Mouse (Mus musculus) limb, embryonic 13.5 days (tissue): ENCODE data around the gene Adcy6. TPM values are rescaled to one million over a fixed set of nuclear protein-coding genes. Genes with fewer than 3 reads are reported as not detected.
A peak's percentile ranks its signal among the peaks of the same experiment; 100 is the strongest.

Source experiments
- ATAC-seq: fragments of 200-750 bp; cut with Nextera tagmentation; 2 replicates; pipeline ENCODE4 v1.8.0; 2017; ENCODE audit warnings: low read depth, moderate number of reproducible peaks, moderate TSS enrichment; ENCODE audit not compliant: low FRiP score
- H3K27ac ChIP-seq: fragments of 300-500 bp; sonication (generic); 2 replicates; pipeline ENCODE4 v1.5.1; 2015; ENCODE audit warnings: inconsistent platforms, mild to moderate bottlenecking, moderate library complexity
- H3K27me3 ChIP-seq: fragments of 300-500 bp; sonication (generic); 2 replicates; pipeline ENCODE4 v1.6.1; 2015; ENCODE audit warnings: mild to moderate bottlenecking, inconsistent platforms
- H3K36me3 ChIP-seq: fragments of 300-500 bp; sonication (generic); 2 replicates; pipeline ENCODE4 v1.6.1; 2015; ENCODE audit warnings: inconsistent platforms, mild to moderate bottlenecking, moderate library complexity
- H3K4me1 ChIP-seq: fragments of 300-500 bp; sonication (generic); 2 replicates; pipeline ENCODE4 v1.6.1; 2015; ENCODE audit warnings: inconsistent platforms
- H3K4me2 ChIP-seq: fragments of 300-500 bp; sonication (generic); replicated peaks from 2 replicates; pipeline ENCODE4 v1.6.1; 2015; ENCODE audit warnings: inconsistent platforms, mild to moderate bottlenecking, moderate library complexity
- H3K4me3 ChIP-seq: fragments of 300-500 bp; sonication (generic); 2 replicates; pipeline ENCODE4 v1.5.1; 2015; ENCODE audit warnings: moderate library complexity, mild to moderate bottlenecking, inconsistent platforms
- H3K9ac ChIP-seq: fragments of 300-500 bp; sonication (generic); 2 replicates; pipeline ENCODE4 v1.6.1; 2015; ENCODE audit warnings: mild to moderate bottlenecking, inconsistent platforms
- H3K9me3 ChIP-seq: fragments of 300-500 bp; sonication (generic); 2 replicates; pipeline ENCODE4 v1.6.1; 2016; ENCODE audit warnings: inconsistent platforms
- WGBS: fragments of 180-500 bp; shearing (Covaris S2); methylation state at CpG from one replicate; pipeline ENCODE4 v1.1.7; 2015; 5-methylcytosine and 5-hydroxymethylcytosine counted together
- polyA plus RNA-seq: library from polyadenylated mRNA; unstranded; fragments of >200 nt; fragmentation: Nextera tagmentation; extraction: Ambion mirVana; gene quantifications from 2 replicates; pipeline ENCODE4 v1.2.1, GENCODE M21; 2015

Gene Adcy6
- polyA plus RNA-seq, 1 experiment from 2014 or later = 17.1 TPM

DNA sequence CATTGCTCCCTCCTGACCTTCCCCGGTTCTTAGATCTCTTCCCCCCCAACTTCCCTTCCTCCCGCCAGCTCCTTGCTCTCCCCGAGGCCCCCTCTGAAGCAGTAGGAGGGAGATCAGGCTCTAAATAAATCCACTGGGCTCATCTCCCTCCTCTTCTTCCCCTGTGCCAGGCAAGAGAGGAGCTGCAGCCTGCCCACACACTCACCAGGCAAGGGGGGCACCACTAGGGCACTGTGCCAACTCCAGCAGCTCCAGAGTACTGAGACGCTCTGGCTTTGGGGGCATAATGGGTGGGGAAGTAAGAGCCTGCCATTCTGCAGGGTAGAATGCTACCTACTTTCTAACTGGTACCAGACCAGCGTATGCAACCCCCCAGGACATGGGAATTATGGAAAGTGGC lies 26.6 kb upstream of the Adcy6 start:
- no peak for ATAC-seq
- H3K27ac ChIP-seq = no peak overlapping the region
- no peak overlapping the region for H3K9ac ChIP-seq
- no peaks in the 10 kb centered on the region for H3K9me3 ChIP-seq
- 41% methylated on average over 5 of the region's 5 CpGs for WGBS
- H3K4me3 ChIP-seq = peak overlapping the region; percentile 81
- peaks cover 26% of the 10 kb centered on the region for H3K36me3 ChIP-seq
- peaks cover 35% of the 10 kb centered on the region for H3K27me3 ChIP-seq
- peaks cover 54% of the 10 kb centered on the region for H3K4me1 ChIP-seq
- peak overlapping the region; percentile 93 for H3K4me2 ChIP-seq

DNA sequence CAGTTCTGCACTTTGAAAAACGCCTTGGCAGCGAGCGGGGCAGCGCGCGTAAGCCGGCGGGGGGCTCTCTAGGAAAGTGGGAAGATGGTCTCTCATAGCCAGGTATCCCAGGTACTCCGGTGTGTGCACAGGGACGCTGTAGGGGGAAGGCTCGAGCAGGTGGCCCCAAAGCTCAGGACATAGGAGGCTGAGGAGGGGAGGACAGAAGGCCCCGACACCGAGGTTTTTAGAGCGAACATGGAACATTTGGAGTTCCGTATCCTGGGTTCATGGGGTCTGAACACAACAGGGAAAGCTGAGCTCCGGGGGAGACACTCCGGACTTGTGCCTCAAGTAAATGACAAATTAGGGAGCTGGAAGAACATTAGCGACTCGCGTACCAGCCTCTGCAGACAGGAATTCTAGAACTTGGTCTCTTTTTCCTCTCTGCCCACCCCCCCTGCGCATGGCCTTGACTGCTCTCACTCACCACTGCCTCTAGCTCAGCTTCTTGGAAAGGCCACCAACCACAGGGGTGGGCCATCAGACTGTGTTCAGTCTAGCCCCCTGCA lies 25.5 kb upstream of the Adcy6 start:
- peak overlapping the region; percentile 83 for H3K9ac ChIP-seq
- WGBS = under 1% methylated on average over 21 of the region's 21 CpGs
- H3K36me3 ChIP-seq = peaks cover 14% of the 10 kb centered on the region
- peak overlapping the region; percentile 81 for H3K4me3 ChIP-seq
- H3K4me2 ChIP-seq = peak overlapping the region; percentile 93
- peaks cover 46% of the 10 kb centered on the region for H3K27me3 ChIP-seq
- ATAC-seq = no peak
- peaks cover 66% of the 10 kb centered on the region for H3K4me1 ChIP-seq
- no peak overlapping the region for H3K27ac ChIP-seq
- H3K9me3 ChIP-seq = no peaks in the 10 kb centered on the region

DNA sequence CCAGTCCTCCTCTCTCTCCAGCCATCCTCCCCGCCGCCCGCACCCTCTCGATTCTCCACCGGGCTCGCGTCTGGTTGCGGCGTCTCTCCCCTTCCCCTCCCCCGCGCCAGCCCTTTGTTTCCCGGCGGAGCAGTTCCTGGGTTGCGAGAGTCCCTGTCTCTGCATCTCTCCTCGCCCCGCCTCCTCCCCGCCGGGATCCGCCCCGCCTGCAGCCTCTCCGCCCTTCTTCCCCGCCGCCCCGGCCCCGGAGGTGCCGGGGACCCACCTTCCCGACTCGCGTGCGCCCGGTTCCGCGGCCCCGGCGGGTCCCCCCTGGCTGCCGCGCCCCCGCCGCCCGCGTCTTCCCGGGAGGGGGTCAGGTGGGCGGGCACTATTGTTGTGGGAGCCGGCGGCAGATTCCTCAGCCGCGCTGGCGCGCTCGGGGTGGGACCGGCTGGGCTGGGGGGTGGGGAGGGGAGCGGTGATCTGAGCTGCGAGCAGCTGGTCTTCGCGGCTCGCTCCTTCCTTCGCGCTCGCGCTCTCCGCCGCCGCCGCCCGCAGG lies 24.7 kb upstream of the Adcy6 start:
- no peaks in the 10 kb centered on the region for H3K9me3 ChIP-seq
- peak overlapping the region; percentile 93 for H3K4me2 ChIP-seq
- peaks cover 52% of the 10 kb centered on the region for H3K27me3 ChIP-seq
- H3K9ac ChIP-seq = peak overlapping the region; percentile 83
- H3K4me1 ChIP-seq = peaks cover 66% of the 10 kb centered on the region
- WGBS = under 1% methylated on average over 56 of the region's 65 CpGs
- ATAC-seq = peak; percentile 62
- H3K4me3 ChIP-seq = peak overlapping the region; percentile 81
- peak overlapping the region; percentile 72; the same call in 1 of the 2 replicates for H3K27ac ChIP-seq
- H3K36me3 ChIP-seq = peaks cover 8% of the 10 kb centered on the region

DNA sequence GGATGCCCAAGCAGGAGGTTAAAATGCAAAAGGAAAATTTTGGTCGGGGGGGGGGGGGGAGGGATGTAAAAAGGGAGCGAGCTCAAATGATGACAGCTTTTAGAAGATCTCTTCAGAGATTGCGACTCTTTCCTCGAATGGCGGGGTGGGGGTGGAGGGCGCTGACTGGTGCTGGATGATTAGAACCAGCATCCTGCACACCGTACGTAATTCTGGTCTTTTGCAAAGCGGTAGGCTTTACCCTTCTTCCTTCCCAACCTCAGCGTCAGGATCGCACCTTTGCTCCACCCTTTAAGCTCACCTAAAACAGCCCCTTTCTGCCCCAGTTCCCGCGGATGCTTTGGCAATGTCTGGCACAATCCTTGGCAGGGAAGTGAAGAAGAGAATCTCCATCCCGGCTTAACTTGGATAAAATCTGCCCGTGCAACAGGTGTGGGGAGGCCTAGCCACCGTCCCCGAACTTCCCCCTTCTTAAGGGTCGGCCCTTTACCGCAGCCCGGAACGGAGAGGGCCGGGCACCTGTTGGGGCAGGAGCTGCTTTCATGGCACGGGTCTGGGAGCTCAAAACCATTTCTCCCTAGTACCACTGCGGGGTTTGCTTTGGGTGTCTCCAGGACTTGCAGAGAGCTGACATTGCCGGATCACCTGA lies 24.1 kb upstream of the Adcy6 start:
- H3K4me3 ChIP-seq = peak overlapping the region; percentile 81
- H3K9me3 ChIP-seq = no peaks in the 10 kb centered on the region
- WGBS = 2% methylated on average over 25 of the region's 25 CpGs
- H3K27ac ChIP-seq = peak overlapping the region; percentile 72; the same call in 1 of the 2 replicates
- H3K36me3 ChIP-seq = peaks cover 4% of the 10 kb centered on the region; the same call in 1 of the 2 replicates
- H3K27me3 ChIP-seq = peaks cover 53% of the 10 kb centered on the region
- peaks cover 71% of the 10 kb centered on the region for H3K4me1 ChIP-seq
- peak overlapping the region; percentile 83 for H3K9ac ChIP-seq
- peak overlapping the region; percentile 93 for H3K4me2 ChIP-seq
- no peak for ATAC-seq

DNA sequence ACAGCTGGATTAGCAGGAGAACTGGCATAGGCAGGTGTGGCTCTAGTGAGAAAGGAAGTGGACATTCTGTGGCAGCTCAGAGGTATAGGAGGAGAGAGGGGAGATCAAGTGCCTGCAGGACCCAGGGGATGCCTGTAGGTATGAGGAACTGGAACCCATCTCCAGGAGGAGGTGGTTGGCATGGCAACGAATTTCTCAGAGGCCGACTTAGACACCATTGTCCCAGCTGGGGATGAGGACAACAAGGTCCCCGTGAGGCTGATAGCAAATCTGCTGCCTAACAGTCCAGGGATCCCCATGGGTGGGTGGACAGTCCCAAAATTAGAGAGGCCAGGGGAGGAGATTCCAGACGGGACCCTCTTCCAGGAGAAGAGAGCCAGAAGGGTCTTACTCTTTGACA lies 23.0 kb upstream of the Adcy6 start:
- no peak overlapping the region for H3K27ac ChIP-seq

DNA sequence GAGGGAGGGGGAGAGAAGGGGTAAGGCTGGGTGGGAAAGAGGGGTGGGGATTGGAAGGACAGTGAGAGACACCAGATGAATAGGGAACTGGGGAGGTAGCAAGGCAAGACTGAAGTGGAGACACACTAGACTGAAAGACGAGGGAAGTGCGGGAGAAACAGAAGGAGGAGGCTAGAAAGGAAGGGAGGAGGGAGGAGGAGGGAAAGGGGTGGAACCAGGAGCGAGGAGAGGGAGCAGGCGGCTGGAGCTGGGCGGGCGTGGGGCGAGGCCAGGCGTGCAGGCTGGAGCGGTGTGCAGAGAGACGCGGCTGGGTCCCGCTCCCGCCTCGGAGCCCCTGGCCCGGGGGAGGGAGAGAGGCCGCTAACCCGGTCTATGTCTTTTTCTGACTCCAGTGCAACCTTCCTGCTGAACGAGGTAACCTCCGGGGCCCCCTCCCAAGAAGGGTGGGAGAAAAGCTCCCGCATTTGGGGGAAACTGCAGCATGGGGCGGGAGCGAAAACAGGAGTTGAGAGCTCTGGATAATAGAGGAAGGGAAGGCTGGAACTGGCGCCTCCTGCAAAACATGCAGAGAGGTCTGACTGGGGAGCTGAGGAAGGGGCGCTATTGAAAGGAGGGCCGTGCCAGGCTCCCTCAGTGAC lies 22.4 kb upstream of the Adcy6 start:
- 1% methylated on average over 18 of the region's 25 CpGs for WGBS
- Histone ChIP-seq H3K9me3 (no peaks in the 10 kb centered on the region), H3K4me1 (peaks cover 79% of the 10 kb centered on the region), H3K27me3 (peaks cover 59% of the 10 kb centered on the region), H3K36me3 (no peaks in the 10 kb centered on the region), H3K9ac (peak overlapping the region; percentile 59), H3K27ac (peak overlapping the region; percentile 70), H3K4me3 (peak overlapping the region; percentile 81), H3K4me2 (peak overlapping the region; percentile 93)
- peak; percentile 75 for ATAC-seq

More for the DNA sequence above, 23.0 kb upstream of the Adcy6 start:
- Histone ChIP-seq H3K9me3 (no peaks in the 10 kb centered on the region), H3K36me3 (peaks cover 4% of the 10 kb centered on the region; the same call in 1 of the 2 replicates), H3K4me1 (peaks cover 81% of the 10 kb centered on the region), H3K9ac (peak overlapping the region; percentile 83; the same call in 1 of the 2 replicates), H3K27me3 (peaks cover 59% of the 10 kb centered on the region), H3K4me3 (peak overlapping the region; percentile 81), H3K4me2 (peak overlapping the region; percentile 93)
- WGBS = 1% methylated on average over 4 of the region's 4 CpGs
- ATAC-seq = no peak

DNA sequence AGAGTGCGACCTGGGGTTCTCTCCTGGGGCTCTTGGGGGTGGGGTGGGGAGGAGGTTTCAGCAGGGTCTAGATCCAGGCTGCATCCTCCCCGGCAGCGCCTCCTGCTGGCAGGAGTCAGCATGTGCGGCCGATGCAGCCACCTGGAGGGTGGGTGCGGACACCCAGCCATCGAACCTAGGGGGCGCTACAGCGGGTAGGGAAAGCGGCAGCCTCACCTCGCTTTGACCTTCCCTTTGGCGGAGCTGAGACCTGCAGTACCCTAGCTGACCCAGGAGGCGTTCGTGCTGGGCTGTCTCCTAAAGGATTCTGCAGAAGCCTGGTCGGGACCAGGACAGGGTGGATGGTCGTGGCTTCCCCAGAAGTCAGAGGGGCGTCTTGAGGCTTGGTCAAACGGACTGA lies 21.6 kb upstream of the Adcy6 start:
- Histone ChIP-seq H3K4me1 (peaks cover 71% of the 10 kb centered on the region), H3K4me3 (peak overlapping the region; percentile 81), H3K9ac (peak overlapping the region; percentile 59; the same call in 1 of the 2 replicates), H3K27me3 (peaks cover 57% of the 10 kb centered on the region), H3K4me2 (peak overlapping the region; percentile 93), H3K27ac (peak overlapping the region; percentile 70; the same call in 1 of the 2 replicates), H3K36me3 (no peaks in the 10 kb centered on the region), H3K9me3 (no peaks in the 10 kb centered on the region)
- 2% methylated on average over 18 of the region's 18 CpGs for whole genome bisulfite sequencing
- peak; percentile 32 for ATAC-seq

DNA sequence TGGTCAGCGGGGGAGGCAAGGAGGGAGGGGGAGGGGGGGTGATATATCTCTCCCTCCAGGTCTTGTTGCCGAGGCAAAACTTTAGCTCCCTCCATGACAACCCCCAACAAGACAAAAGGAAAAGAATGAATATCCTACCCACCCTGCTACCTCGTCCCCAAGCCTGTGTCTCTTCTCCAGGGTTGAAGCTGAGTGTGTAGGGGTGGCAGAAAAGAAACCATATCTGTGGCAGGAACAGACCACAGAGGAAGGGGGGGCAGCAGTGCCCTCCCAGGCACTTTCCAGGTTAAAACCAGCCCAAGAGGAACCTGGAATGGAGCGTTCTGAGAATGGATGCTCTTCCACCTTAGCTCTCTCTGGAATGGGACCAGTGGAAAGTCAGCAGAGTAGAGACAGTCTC lies 20.7 kb upstream of the Adcy6 start, which contains the start of gene Cacnb3:
TSS of gene Cacnb3 (plus strand) at position 301 of the 400 bp plus-strand sequence.
- 37% methylated on average over 4 of the region's 4 CpGs for WGBS
- Histone ChIP-seq H3K9me3 (no peaks in the 10 kb centered on the region), H3K9ac (peak within 1 kb of the TSS; percentile 59; the same call in 1 of the 2 replicates), H3K27me3 (peaks cover 50% of the 10 kb centered on the region), H3K4me1 (peaks cover 62% of the 10 kb centered on the region), H3K27ac (peak within 1 kb of the TSS; percentile 70; the same call in 1 of the 2 replicates), H3K4me3 (peak within 1 kb of the TSS; percentile 81), H3K4me2 (peak within 1 kb of the TSS; percentile 93), H3K36me3 (no peaks in the 10 kb centered on the region)
- ATAC-seq = no peak

DNA sequence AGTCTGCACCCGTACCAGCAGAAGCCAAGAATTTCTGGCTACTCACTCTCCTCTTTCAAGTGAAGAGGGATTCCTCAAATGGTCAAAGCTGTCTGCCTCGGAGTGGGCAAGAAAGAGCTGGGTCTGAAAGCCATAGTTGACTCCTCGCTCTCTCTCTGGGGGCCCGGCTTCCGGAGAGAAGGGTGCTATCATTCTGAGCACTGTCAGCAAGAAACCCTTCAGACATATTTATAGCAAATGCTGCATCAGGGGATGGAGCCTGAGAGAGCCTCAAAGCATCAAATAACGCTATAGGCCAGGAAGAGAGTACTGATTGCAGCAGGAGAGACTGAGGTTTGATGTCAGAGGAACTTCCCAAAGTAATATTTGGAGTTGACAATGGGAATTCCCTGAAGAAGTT lies 19.6 kb upstream of the Adcy6 start:
- H3K27me3 ChIP-seq = peaks cover 49% of the 10 kb centered on the region
- peaks cover 57% of the 10 kb centered on the region for H3K4me1 ChIP-seq
- H3K9ac ChIP-seq = no peak overlapping the region
- no peaks in the 10 kb centered on the region for H3K36me3 ChIP-seq
- H3K4me3 ChIP-seq = no peak overlapping the region
- WGBS = 51% methylated on average over 6 of the region's 6 CpGs
- no peaks in the 10 kb centered on the region for H3K9me3 ChIP-seq
- ATAC-seq = no peak
- H3K4me2 ChIP-seq = peak overlapping the region; percentile 54; the same call in 1 of the 2 replicates
- H3K27ac ChIP-seq = no peak overlapping the region

DNA sequence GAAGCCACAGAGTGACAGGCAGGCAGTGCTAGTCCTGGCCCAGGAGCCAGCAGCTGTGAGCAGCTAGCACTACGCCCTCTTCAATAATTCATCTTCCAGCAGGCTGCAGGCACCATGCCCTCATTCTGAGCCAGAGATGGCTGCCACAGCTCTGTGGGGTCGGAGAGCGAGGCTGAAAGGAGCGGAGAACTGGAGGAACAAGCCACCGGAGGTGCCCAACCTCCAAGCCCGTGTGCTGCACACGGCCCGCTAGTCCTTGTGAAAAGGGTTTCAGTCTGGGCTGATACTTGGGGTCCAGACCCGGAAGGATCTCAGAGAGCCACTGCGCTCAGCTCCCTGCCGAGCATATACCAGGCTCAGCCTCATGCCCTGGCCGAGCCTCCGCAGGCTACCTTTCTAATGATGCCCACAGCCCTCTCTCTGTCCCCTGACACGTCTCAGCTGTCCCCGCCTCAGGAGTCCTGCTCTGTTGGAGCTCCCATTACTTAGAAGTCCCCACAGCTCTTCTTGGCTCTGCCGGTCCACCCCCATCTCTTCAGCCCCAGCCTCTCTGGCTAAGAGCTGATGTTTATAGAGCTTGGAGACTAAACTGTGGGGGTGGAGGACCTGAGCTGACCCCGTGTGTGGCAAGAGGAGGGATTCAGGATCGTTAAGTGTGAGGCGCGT lies 18.8 kb upstream of the Adcy6 start:
- ATAC-seq = no peak; the same call in 1 of the 2 replicates

DNA sequence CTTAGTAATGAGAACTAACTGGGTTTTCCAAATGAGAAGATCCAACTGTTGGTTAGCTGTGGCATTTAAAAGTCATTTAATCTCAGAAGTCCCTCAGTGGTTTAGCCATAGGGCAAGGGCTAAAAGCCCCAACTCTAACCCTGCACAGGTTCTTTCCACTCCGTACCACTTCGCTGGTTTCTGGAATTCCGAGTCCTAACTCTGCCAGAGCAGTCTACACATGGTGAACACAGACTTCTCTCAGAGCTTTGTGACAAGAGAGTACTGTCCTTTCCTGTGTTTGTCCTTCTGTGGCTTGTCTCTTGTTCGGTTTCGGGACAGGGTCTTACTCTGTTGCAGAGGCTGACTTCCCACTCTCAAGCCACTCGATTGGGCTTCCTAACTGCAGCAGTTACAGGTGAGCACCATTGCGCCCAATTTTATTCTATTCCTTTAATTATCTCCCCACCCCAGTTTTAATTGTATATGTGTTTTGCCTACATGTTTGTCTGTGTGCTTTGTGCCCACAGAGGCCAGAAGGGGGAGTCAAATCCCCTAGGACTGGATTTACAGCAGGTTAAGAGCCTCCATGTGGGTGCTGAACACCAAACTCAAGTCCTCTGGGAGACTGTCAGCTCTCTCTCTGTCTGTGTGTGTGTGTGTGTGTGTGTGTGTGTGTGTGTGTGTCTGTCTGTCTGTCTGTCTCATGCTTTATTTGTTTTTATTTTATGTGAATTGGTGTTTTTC lies 16.8 kb upstream of the Adcy6 start:
- H3K9me3 ChIP-seq = no peaks in the 10 kb centered on the region
- H3K4me1 ChIP-seq = peaks cover 37% of the 10 kb centered on the region
- peaks cover 33% of the 10 kb centered on the region for H3K27me3 ChIP-seq
- ATAC-seq = no peak
- WGBS = 76% methylated on average over 7 of the region's 7 CpGs
- no peak overlapping the region for H3K4me2 ChIP-seq
- no peak overlapping the region for H3K4me3 ChIP-seq
- H3K27ac ChIP-seq = no peak overlapping the region
- no peak overlapping the region for H3K9ac ChIP-seq
- no peaks in the 10 kb centered on the region for H3K36me3 ChIP-seq

More for the DNA sequence above, 18.8 kb upstream of the Adcy6 start:
- Histone ChIP-seq H3K9ac (peak overlapping the region; percentile 54), H3K9me3 (no peaks in the 10 kb centered on the region), H3K4me3 (peak overlapping the region; percentile 16), H3K27me3 (peaks cover 42% of the 10 kb centered on the region), H3K4me2 (peak overlapping the region; percentile 54), H3K4me1 (peaks cover 51% of the 10 kb centered on the region), H3K36me3 (no peaks in the 10 kb centered on the region), H3K27ac (no peak overlapping the region)
- WGBS = 10% methylated on average over 20 of the region's 20 CpGs
